Mouse (Mus musculus): ENCODE measurements around the gene Fancd2os.

- TF ChIP-seq CTCF (IDR thresholded peaks at IDR 0.05; ENCODE audit: low read depth) (no peak), EP300 (IDR thresholded peaks at IDR 0.05; ENCODE audit: low read depth) (no peak)
These were observed 38.7 kb upstream of the Fancd2os start for GRCm38 (mm10) chr6:113639201-113639600.
